Mouse (Mus musculus) small intestine, adult 2 months (tissue): ENCODE measurements around the gene Cad. TPM values are rescaled to one million over a fixed set of nuclear protein-coding genes. Genes with fewer than 3 reads are reported as not detected.

Source experiments
- H3K27ac ChIP-seq: fragments of 200-500 bp; 2 replicates; pipeline ENCODE4 v1.5.1; 2012; ENCODE audit warnings: low read depth, low read length, control low read depth, inconsistent platforms; ENCODE audit not compliant: insufficient read depth
- H3K27me3 ChIP-seq: fragments of 200-500 bp; 2 replicates; pipeline ENCODE4 v1.6.1; 2012; ENCODE audit warnings: mild to moderate bottlenecking, moderate library complexity, low read length, inconsistent platforms; ENCODE audit not compliant: control insufficient read depth, insufficient read depth
- H3K36me3 ChIP-seq: fragments of 200-500 bp; 2 replicates; pipeline ENCODE4 v1.6.1; 2012; ENCODE audit warnings: mild to moderate bottlenecking, low read length, control low read depth, inconsistent platforms; ENCODE audit not compliant: control insufficient read depth, insufficient read depth
- H3K4me1 ChIP-seq: fragments of 200-500 bp; 2 replicates; pipeline ENCODE4 v1.6.1; 2012; ENCODE audit warnings: low read length, inconsistent platforms, mixed read lengths; ENCODE audit not compliant: control insufficient read depth, insufficient read depth, insufficient read length
- H3K4me3 ChIP-seq: fragments of 200-500 bp; 2 replicates; pipeline ENCODE4 v1.5.1; 2012; ENCODE audit warnings: low read depth, mild to moderate bottlenecking, control low read depth, inconsistent platforms, low read length, moderate library complexity
- CTCF ChIP-seq: fragments of 200-500 bp; IDR thresholded peaks from 2 replicates; pipeline ENCODE4 v1.5.1; 2012; ENCODE audit warnings: low read depth, mild to moderate bottlenecking, control low read depth, inconsistent platforms, low read length, moderate library complexity, mixed read lengths; ENCODE audit not compliant: insufficient replicate concordance, insufficient read length; ENCODE audit errors: extremely low read depth
- POLR2A ChIP-seq: fragments of 200-500 bp; IDR thresholded peaks from 2 replicates; pipeline ENCODE4 v1.6.1; 2012; ENCODE audit warnings: low read depth, mild to moderate bottlenecking, control low read depth, inconsistent platforms, low read length, moderate library complexity
- WGBS: fragments of 180-500 bp; shearing (Covaris S2); methylation state at CpG from one replicate; pipeline ENCODE4 v1.1.7; 2018; 5-methylcytosine and 5-hydroxymethylcytosine counted together
- polyA plus RNA-seq: library from polyadenylated mRNA; depleted of rRNA; stranded (reverse); fragments of >200 nt; gene quantifications from 2 replicates; pipeline ENCODE4 v1.2.3, GENCODE M21; 2012; rRNA removed

Gene Cad
- polyA plus RNA-seq, 1 experiment: 15.4 TPM

DNA sequence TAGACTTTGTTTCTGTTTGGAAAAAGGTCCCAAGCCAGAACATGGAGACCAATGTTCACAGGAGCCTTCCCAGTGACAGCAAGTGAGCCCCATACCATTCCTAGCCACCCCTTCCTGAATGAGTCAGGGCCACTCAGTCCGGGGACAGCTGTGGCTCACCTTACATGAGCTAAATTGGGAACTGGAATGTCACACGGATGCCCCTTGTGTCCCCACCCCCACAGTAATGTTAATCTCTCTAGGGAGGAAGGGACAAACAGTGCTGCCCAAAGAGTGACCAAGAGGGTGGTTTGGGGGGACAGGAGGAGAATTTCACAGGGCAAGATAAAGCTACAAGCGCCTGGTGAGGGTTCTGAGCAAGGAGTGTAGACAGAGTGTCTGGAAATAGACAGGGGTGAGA, 61.8 kb downstream of the Cad start, which contains the start of gene Trim54:
TSS of gene Trim54 (plus strand) at position 359 of the 400 bp plus-strand sequence.
- 38% methylated on average over 3 of the region's 3 CpGs for WGBS
- no peak for TF ChIP-seq POLR2A
- H3K4me3 ChIP-seq: no peak within 1 kb of the TSS
- H3K27ac ChIP-seq: no peak within 1 kb of the TSS
- no peaks in the 10 kb centered on the region for H3K27me3 ChIP-seq
- no peaks in the 10 kb centered on the region for H3K4me1 ChIP-seq
- H3K36me3 ChIP-seq: no peaks in the 10 kb centered on the region

DNA sequence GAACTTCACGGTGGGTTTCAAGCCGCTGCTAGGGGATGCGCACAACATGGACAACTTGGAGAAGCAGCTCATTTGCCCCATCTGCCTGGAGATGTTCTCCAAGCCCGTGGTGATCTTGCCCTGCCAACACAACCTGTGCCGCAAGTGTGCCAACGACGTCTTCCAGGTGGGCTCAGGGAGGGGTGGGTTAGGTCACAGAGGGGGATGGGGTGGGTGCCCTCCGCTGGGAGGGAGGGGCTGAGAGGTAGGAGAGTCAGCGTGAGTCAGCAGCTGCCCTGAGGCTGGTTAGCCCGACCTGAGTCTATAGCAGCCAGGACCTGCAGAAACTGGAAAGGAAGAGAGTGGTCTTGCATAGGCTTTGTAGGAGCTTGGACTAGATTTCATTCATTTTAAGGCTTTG, 62.3 kb downstream of the Cad start:
- no peak for TF ChIP-seq CTCF
- no peak for TF ChIP-seq POLR2A
- H3K27ac ChIP-seq: no peak overlapping the region
- 31% methylated on average over 10 of the region's 10 CpGs for WGBS

DNA sequence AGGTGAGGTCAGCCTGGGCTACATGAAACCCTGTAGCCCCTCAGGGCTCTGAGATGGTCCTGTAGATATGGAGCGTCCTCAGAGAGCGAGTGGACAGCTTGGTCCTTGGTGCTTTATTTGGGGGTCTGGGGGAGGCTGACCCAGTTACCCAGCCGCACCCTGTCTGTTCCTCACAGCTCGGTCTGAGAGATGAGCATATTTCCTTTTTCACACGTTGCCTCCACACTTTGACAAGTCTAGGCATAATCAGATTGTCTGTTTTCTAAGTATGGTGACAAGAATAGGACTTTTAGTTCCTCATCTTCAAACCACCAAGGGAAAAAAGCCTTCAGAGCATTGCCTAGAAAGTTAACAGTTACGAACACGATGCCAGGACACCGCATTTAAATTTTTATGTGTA, 66.5 kb downstream of the Cad start:
- no peaks in the 10 kb centered on the region for H3K27me3 ChIP-seq
- no peak overlapping the region for H3K27ac ChIP-seq
- no peaks in the 10 kb centered on the region for H3K36me3 ChIP-seq
- 69% methylated on average over 8 of the region's 8 CpGs for WGBS
- TF ChIP-seq CTCF: no peak
- TF ChIP-seq POLR2A: no peak
- no peak overlapping the region for H3K4me3 ChIP-seq
- H3K4me1 ChIP-seq: no peaks in the 10 kb centered on the region

More for the DNA sequence above, 62.3 kb downstream of the Cad start:
- no peak overlapping the region for H3K4me3 ChIP-seq
- no peaks in the 10 kb centered on the region for H3K36me3 ChIP-seq
- H3K4me1 ChIP-seq: no peaks in the 10 kb centered on the region
- H3K27me3 ChIP-seq: no peaks in the 10 kb centered on the region

DNA sequence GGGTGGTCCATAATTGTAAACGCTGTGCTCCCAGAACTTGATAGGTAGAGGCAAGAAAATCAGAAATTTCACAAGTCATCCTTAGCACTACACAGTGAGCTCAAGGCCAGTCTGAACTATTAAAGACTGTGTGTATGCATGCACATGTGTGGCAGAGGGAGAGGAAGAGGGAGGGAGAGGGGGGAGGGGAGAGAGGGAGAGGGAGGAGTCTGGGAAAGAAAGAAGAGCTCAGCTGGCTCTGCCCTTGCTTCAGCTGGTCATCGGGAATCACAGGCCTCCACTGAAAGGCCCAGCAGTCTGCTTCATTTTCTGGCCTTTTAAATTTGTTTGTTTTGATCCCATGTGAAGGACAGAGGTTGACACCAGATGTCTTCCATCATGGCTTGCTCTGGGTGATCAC, 68.9 kb downstream of the Cad start:
- Histone ChIP-seq H3K36me3 (no peaks in the 10 kb centered on the region), H3K27ac (no peak overlapping the region), H3K4me1 (no peaks in the 10 kb centered on the region), H3K4me3 (no peak overlapping the region), H3K27me3 (no peaks in the 10 kb centered on the region)
- WGBS: 42% methylated on average over 2 of the region's 2 CpGs
- TF ChIP-seq POLR2A: no peak
- TF ChIP-seq CTCF: no peak

DNA sequence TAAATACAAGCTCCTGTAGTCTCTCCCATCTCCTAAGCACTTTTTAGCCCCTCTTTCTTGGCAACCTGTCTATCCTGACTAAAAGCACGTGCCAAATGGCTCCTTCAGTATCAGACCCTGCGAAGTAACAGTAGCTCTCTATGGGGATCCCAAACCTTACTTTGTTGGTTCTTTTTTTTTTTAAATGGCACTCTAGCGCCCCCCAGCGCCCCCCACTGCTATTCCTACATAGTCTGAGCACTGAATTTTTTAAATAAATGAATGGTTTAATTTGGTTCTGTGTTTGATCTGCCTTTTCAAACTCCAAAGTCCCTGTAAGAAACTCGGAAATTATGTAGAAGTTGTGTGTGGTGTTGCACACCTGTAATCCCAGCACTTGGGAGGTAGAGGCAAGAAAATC, 71.5 kb downstream of the Cad start:
- no peaks in the 10 kb centered on the region for H3K27me3 ChIP-seq
- H3K4me3 ChIP-seq: no peak overlapping the region
- H3K27ac ChIP-seq: no peak overlapping the region
- WGBS: 41% methylated on average over 5 of the region's 5 CpGs
- no peaks in the 10 kb centered on the region for H3K4me1 ChIP-seq
- no peaks in the 10 kb centered on the region for H3K36me3 ChIP-seq
- TF ChIP-seq POLR2A (no peak), CTCF (no peak)

Other genes starting within 250 kb of the Cad start
- 26.2 and 28.7 TPM in 2 replicates for gene Mapre3, start 240.1 kb upstream of the Cad start, polyA plus RNA-seq
- gene Tmem214, start 186.8 kb upstream of the Cad start, polyA plus RNA-seq: 77.1 and 115 TPM in 2 replicates
- gene Agbl5, start 166.1 kb upstream of the Cad start, polyA plus RNA-seq: 4.1 and 10.2 TPM in 2 replicates
- 161 and 211 TPM in 2 replicates for gene Ost4, start 147.0 kb upstream of the Cad start, polyA plus RNA-seq
- gene Emilin1, start 141.4 kb upstream of the Cad start, polyA plus RNA-seq: 51.8 and 81.9 TPM in 2 replicates
- 285 and 579 TPM in 2 replicates for gene Khk, start 133.3 kb upstream of the Cad start, polyA plus RNA-seq
- 219 and 481 TPM in 2 replicates for gene Cgref1, start 109.2 kb upstream of the Cad start, polyA plus RNA-seq
- gene Preb, start 94.4 kb upstream of the Cad start, polyA plus RNA-seq: 249 and 335 TPM in 2 replicates
- gene Tcf23, start 86.1 kb upstream of the Cad start, polyA plus RNA-seq: 0.44 and 2.0 TPM in 2 replicates
- 29.3 and 51.4 TPM in 2 replicates for gene Atraid, start 6.5 kb upstream of the Cad start, polyA plus RNA-seq
- 14.5 and 75.0 TPM in 2 replicates for gene Slc5a6, start 5.9 kb upstream of the Cad start, polyA plus RNA-seq
- not detected in 2 replicates for gene Dnajc5g, start 51.5 kb downstream of the Cad start, polyA plus RNA-seq
- 0.15 and 0.17 TPM in 2 replicates for gene Slc30a3, start 53.5 kb downstream of the Cad start, polyA plus RNA-seq
- gene Trim54, start 61.9 kb downstream of the Cad start, polyA plus RNA-seq: not detected in 2 replicates
- not detected in 2 replicates for gene Ucn, start 84.0 kb downstream of the Cad start, polyA plus RNA-seq
- 29.1 and 33.2 TPM in 2 replicates for gene Mpv17, start 99.5 kb downstream of the Cad start, polyA plus RNA-seq
- 0.98 and 4.1 TPM in 2 replicates for gene Gm29609, start 125.1 kb downstream of the Cad start, polyA plus RNA-seq
- gene Gtf3c2, start 125.4 kb downstream of the Cad start, polyA plus RNA-seq: 16.3 and 21.9 TPM in 2 replicates
- gene Snx17, start 138.4 kb downstream of the Cad start, polyA plus RNA-seq: 37.8 and 56.9 TPM in 2 replicates
- 30.6 and 43.2 TPM in 2 replicates for gene Eif2b4, start 138.7 kb downstream of the Cad start, polyA plus RNA-seq
- gene Zfp513, start 147.5 kb downstream of the Cad start, polyA plus RNA-seq: 29.0 and 65.0 TPM in 2 replicates
- gene Ppm1g, start 165.9 kb downstream of the Cad start, polyA plus RNA-seq: 39.3 and 67.7 TPM in 2 replicates
- 98.0 and 232 TPM in 2 replicates for gene Nrbp1, start 186.1 kb downstream of the Cad start, polyA plus RNA-seq
- 0.82 TPM in 1 of 2 replicates, not detected in the other for gene Gm9970, start 186.5 kb downstream of the Cad start, polyA plus RNA-seq
- 122 and 205 TPM in 2 replicates for gene Krtcap3, start 196.9 kb downstream of the Cad start, polyA plus RNA-seq
- 18.1 and 20.9 TPM in 2 replicates for gene Ift172, start 236.3 kb downstream of the Cad start, polyA plus RNA-seq
- 1.7 and 1.8 TPM in 2 replicates for gene Fndc4, start 241.3 kb downstream of the Cad start, polyA plus RNA-seq
- gene Gckr, start 242.7 kb downstream of the Cad start, polyA plus RNA-seq: 0.05 TPM in 1 of 2 replicates, not detected in the other